Mouse (Mus musculus): ENCODE measurements around the gene Por.
A peak's percentile ranks its signal among the peaks of the same experiment; 100 is the strongest.

Por gene

GRCm38 (mm10) chr5:135764971-135765370 lies 95.1 kb downstream of the Por start:
- no peak for DNase-seq (ENCODE audit: low spot score in 2 of 2)

- no peak for DNase-seq (ENCODE audit: low spot score in 2 of 2)
Observed at GRCm38 (mm10) chr5:135772519-135772918, 102.7 kb downstream of the Por start.

GRCm38 (mm10) chr5:135776546-135776945 lies 106.7 kb downstream of the Por start:
- no peak for DNase-seq (ENCODE audit: low spot score in 2 of 2)

GRCm38 (mm10) chr5:135777796-135778470 lies 108.1 kb downstream of the Por start, which contains the start of gene Styxl1:
TSS of gene Styxl1 (minus strand) at chr5:135778385.
- DNase-seq (ENCODE audit: low spot score in 2 of 2): peak; percentile 67 to 77

GRCm38 (mm10) chr5:135778471-135779445 lies 108.9 kb downstream of the Por start, which contains the start of gene Mdh2:
TSS of gene Mdh2 (plus strand) at chr5:135778480.
- DNase-seq (ENCODE audit: low spot score in 2 of 2): peak; percentile 95 to 100

GRCm38 (mm10) chr5:135780331-135780730 lies 110.5 kb downstream of the Por start:
- DNase-seq (ENCODE audit: low spot score in 2 of 2): no peak

- no peak for DNase-seq (ENCODE audit: low spot score in 2 of 2)
Observed at GRCm38 (mm10) chr5:135782901-135783300, 113.1 kb downstream of the Por start.

All from spleen, postnatal 10 days (tissue).